Mouse (Mus musculus): ENCODE results near the gene Osr1. TPM values are rescaled to one million over a fixed set of nuclear protein-coding genes. Genes with fewer than 3 reads are reported as not detected.

Gene Osr1
- polyA plus RNA-seq, 1 experiment: 2.2 TPM

GRCm38 (mm10) chr12:9589561-9590134 lies 19.7 kb downstream of the Osr1 start:
- H3K79me3 ChIP-seq (ENCODE audit: low read depth): no peaks in the 10 kb centered on the region
- no peak overlapping the region for H3K4me3 ChIP-seq (ENCODE audit: insufficient read depth, poor library complexity, severe bottlenecking)
- H3K36me3 ChIP-seq (ENCODE audit: control insufficient read depth, insufficient read depth): no peaks in the 10 kb centered on the region
- H3K79me2 ChIP-seq (ENCODE audit: control insufficient read depth, insufficient read depth): no peaks in the 10 kb centered on the region
- no peaks in the 10 kb centered on the region for H3K27me3 ChIP-seq (ENCODE audit: control insufficient read depth, insufficient read depth, insufficient read length)
- no peak overlapping the region for H3ac ChIP-seq (ENCODE audit: control insufficient read depth, insufficient read length, low read depth)
- TF ChIP-seq USF1 (IDR thresholded peaks at IDR 0.05; ENCODE audit: low read depth) (peak; percentile 21), MAX (IDR thresholded peaks at IDR 0.05) (no peak)

GRCm38 (mm10) chr12:9591141-9591540 lies 21.2 kb downstream of the Osr1 start:
- no peak overlapping the region for H3K4me3 ChIP-seq (ENCODE audit: insufficient read depth, poor library complexity, severe bottlenecking)
- H3K36me3 ChIP-seq (ENCODE audit: control insufficient read depth, insufficient read depth): no peaks in the 10 kb centered on the region
- H3K27me3 ChIP-seq (ENCODE audit: control insufficient read depth, insufficient read depth, insufficient read length): no peaks in the 10 kb centered on the region
- H3K79me3 ChIP-seq (ENCODE audit: low read depth): no peaks in the 10 kb centered on the region
- H3K79me2 ChIP-seq (ENCODE audit: control insufficient read depth, insufficient read depth): no peaks in the 10 kb centered on the region
- TF ChIP-seq MAX (IDR thresholded peaks at IDR 0.05) (no peak), MYOD1 (IDR thresholded peaks at IDR 0.05; ENCODE audit: control insufficient read depth, insufficient read length, low read depth) (no peak), CTCF (IDR thresholded peaks at IDR 0.05; ENCODE audit: control insufficient read depth, insufficient read depth, insufficient read length) (no peak), FOSL1 (IDR thresholded peaks at IDR 0.05; ENCODE audit: insufficient read depth, low read length, poor library complexity, severe bottlenecking) (no peak), MYOG (IDR thresholded peaks at IDR 0.05; ENCODE audit: control insufficient read depth, extremely low read depth, insufficient read length) (no peak), CEBPB (IDR thresholded peaks at IDR 0.05; ENCODE audit: low read depth) (no peak), USF1 (IDR thresholded peaks at IDR 0.05; ENCODE audit: low read depth) (no peak)
- no peak overlapping the region for H3ac ChIP-seq (ENCODE audit: control insufficient read depth, insufficient read length, low read depth)

DNA sequence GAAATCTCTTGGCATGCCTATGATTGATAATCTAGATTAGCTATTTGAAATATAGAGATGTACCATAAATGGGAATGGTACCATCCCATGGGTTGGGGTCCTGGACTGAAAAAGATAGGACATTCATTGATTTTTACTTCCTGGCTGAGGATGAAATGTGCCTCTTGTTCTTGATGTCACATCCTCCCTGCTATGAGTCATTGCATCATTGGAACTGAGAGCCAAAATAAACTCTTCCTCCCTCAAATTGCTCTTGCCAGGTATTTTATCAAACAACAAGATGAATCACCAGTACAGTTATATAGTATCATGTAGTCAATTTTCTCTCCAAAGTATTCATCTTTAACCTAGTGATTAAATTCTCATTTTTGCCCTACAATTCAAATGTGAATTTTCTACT lies 28.3 kb downstream of the Osr1 start:
- TF ChIP-seq USF1 (IDR thresholded peaks at IDR 0.05; ENCODE audit: low read depth): no peak
- TF ChIP-seq CEBPB (IDR thresholded peaks at IDR 0.05; ENCODE audit: low read depth): peak; percentile 62
- TF ChIP-seq MYOD1 (IDR thresholded peaks at IDR 0.05; ENCODE audit: control insufficient read depth, insufficient read length, low read depth): no peak
- no peak for TF ChIP-seq MYOG (IDR thresholded peaks at IDR 0.05; ENCODE audit: control insufficient read depth, extremely low read depth, insufficient read length)
- no peaks in the 10 kb centered on the region for H3K27me3 ChIP-seq (ENCODE audit: control insufficient read depth, insufficient read depth, insufficient read length)
- H3K79me2 ChIP-seq (ENCODE audit: control insufficient read depth, insufficient read depth): no peaks in the 10 kb centered on the region
- H3K79me3 ChIP-seq (ENCODE audit: low read depth): no peaks in the 10 kb centered on the region
- no peaks in the 10 kb centered on the region for H3K36me3 ChIP-seq (ENCODE audit: control insufficient read depth, insufficient read depth)
- no peak overlapping the region for H3K4me3 ChIP-seq (ENCODE audit: insufficient read depth, poor library complexity, severe bottlenecking)
- no peak overlapping the region for H3ac ChIP-seq (ENCODE audit: control insufficient read depth, insufficient read length, low read depth)
